ENCODE assay signal across 8 mouse cellular contexts in genomic region chr9:50698418-50699409, GRCm38 (mm10). TPM values are rescaled to one million over a fixed set of nuclear protein-coding genes. Genes with fewer than 3 reads are reported as not detected.
DNase-seq lines count a peak whose midpoint lies in the region; ATAC-seq and TF ChIP-seq lines count a peak whose summit lies in the region.

No protein-coding gene starts in this region.

- peak overlapping the region; percentile 40 for H3K4me3 ChIP-seq in kidney, adult 2 months (ENCODE audit: insufficient read depth, low read depth, low read length)
- peak overlapping the region; percentile 58 for H3K4me3 ChIP-seq in limb, embryonic 14.5 days (replicated peaks; ENCODE audit: low read length)
- peak overlapping the region; percentile 47 for H3K4me3 ChIP-seq in midbrain, embryonic 13.5 days (replicated peaks)
- H3K4me3 ChIP-seq in stomach, embryonic 15.5 days (replicated peaks): peak overlapping the region; percentile 58

- peak overlapping the region; percentile 58 for H3K9ac ChIP-seq in limb, embryonic 14.5 days (ENCODE audit: low read depth, low read length, severe bottlenecking)
- H3K9ac ChIP-seq in midbrain, embryonic 13.5 days (replicated peaks): peak overlapping the region; percentile 66
- peak overlapping the region; percentile 29 for H3K9ac ChIP-seq in stomach, embryonic 15.5 days

- no peak; the same call in 1 of the 2 replicates for ATAC-seq in limb, embryonic 14.5 days (ENCODE audit: low FRiP score, low read depth)
- ATAC-seq in midbrain, embryonic 13.5 days: peak; percentile 78
- ATAC-seq in stomach, embryonic 15.5 days (ENCODE audit: insufficient read depth, low FRiP score, low read depth): peak; percentile 37; the same call in 1 of the 2 replicates

- no peak overlapping the region for H3K27ac ChIP-seq in kidney, adult 2 months (ENCODE audit: insufficient read depth, low read depth, low read length)
- H3K27ac ChIP-seq in limb, embryonic 14.5 days (replicated peaks; ENCODE audit: low read depth, low read length): no peak overlapping the region
- H3K27ac ChIP-seq in midbrain, embryonic 13.5 days: peak overlapping the region; percentile 61
- H3K27ac ChIP-seq in stomach, embryonic 15.5 days: no peak overlapping the region

- no peak for TF ChIP-seq CTCF in kidney, adult 2 months (conservative IDR thresholded peaks at IDR 0.05; ENCODE audit: insufficient read depth, insufficient read length, low read depth, low read length)

- peak overlapping the region; percentile 98 for H3K4me2 ChIP-seq in limb, embryonic 14.5 days (replicated peaks; ENCODE audit: low read depth, low read length, severe bottlenecking)
- H3K4me2 ChIP-seq in midbrain, embryonic 13.5 days (replicated peaks): peak overlapping the region; percentile 93
- peak overlapping the region; percentile 99 for H3K4me2 ChIP-seq in stomach, embryonic 15.5 days

- DNase-seq in heart, adult 11 months: peak; percentile 94
- no peak for DNase-seq in heart, adult 8-10 months (ENCODE audit: low spot score)
- peak; percentile 65 to 68 for DNase-seq in cerebellum, postnatal 36 days
- DNase-seq in gastrocnemius, postnatal 36 days: peak; percentile 31 to 53
- peak; percentile 36 for DNase-seq in kidney, adult 2 months
- no peak for DNase-seq in limb, embryonic 14.5 days (ENCODE audit: low spot score)

- H3K27me3 ChIP-seq in kidney, adult 2 months (replicated peaks; ENCODE audit: control insufficient read depth, insufficient read depth, low read length): no peaks in the 10 kb centered on the region
- no peaks in the 10 kb centered on the region for H3K27me3 ChIP-seq in limb, embryonic 14.5 days (ENCODE audit: control insufficient read depth, insufficient read depth, low read length)
- H3K27me3 ChIP-seq in midbrain, embryonic 13.5 days: peaks cover 23% of the 10 kb centered on the region
- H3K27me3 ChIP-seq in stomach, embryonic 15.5 days (replicated peaks): peaks cover 9% of the 10 kb centered on the region; the same call in 1 of the 2 replicates

- no peaks in the 10 kb centered on the region for H3K9me3 ChIP-seq in limb, embryonic 14.5 days (ENCODE audit: control insufficient read depth, low read length)
- no peaks in the 10 kb centered on the region for H3K9me3 ChIP-seq in midbrain, embryonic 13.5 days
- H3K9me3 ChIP-seq in stomach, embryonic 15.5 days: no peaks in the 10 kb centered on the region

- intact Hi-C loops in gastrocnemius, postnatal 36 days (cut with DNase I): no loop called here

- no peaks in the 10 kb centered on the region for H3K36me3 ChIP-seq in kidney, adult 2 months (ENCODE audit: control insufficient read depth, insufficient read depth, low read length)
- H3K36me3 ChIP-seq in limb, embryonic 14.5 days (ENCODE audit: control insufficient read depth, insufficient read depth, low read length): peaks cover 15% of the 10 kb centered on the region
- peaks cover 32% of the 10 kb centered on the region for H3K36me3 ChIP-seq in midbrain, embryonic 13.5 days
- no peaks in the 10 kb centered on the region for H3K36me3 ChIP-seq in stomach, embryonic 15.5 days

- H3K4me1 ChIP-seq in kidney, adult 2 months (ENCODE audit: control insufficient read depth, insufficient read depth, low read length): 0 out of 2 replicates have a peak, but pooled peaks cover 3% of the 10 kb centered on the region
- H3K4me1 ChIP-seq in limb, embryonic 14.5 days (ENCODE audit: control insufficient read depth, insufficient read depth, low read length): peaks cover 8% of the 10 kb centered on the region
- peaks cover 34% of the 10 kb centered on the region for H3K4me1 ChIP-seq in midbrain, embryonic 13.5 days (replicated peaks)
- H3K4me1 ChIP-seq in stomach, embryonic 15.5 days: peaks cover 16% of the 10 kb centered on the region

- 2% methylated on average over 69 of the region's 70 CpGs for WGBS in kidney, adult 2 months
- 1% methylated on average over 56 of the region's 70 CpGs for WGBS in limb, embryonic 14.5 days
- under 1% methylated on average over 68 of the region's 70 CpGs for WGBS in midbrain, embryonic 13.5 days
- WGBS in stomach, embryonic 15.5 days: under 1% methylated on average over 68 of the region's 70 CpGs

- no peak for TF ChIP-seq POLR2A in kidney, adult 2 months (IDR thresholded peaks at IDR 0.05; ENCODE audit: low read depth, low read length)
- no peak for TF ChIP-seq POLR2A in limb, embryonic 14.5 days (IDR thresholded peaks at IDR 0.05; ENCODE audit: borderline replicate concordance, extremely low read depth, insufficient read depth, insufficient read length)

RNA-seq across cellular contexts. Expression of gene Dlat, which starts 39.1 kb away (rescaled TPM):
- 100 to 1,000 TPM; 333 to 412 (median 402) TPM for total RNA-seq in heart, adult 8-10 months (2022)
- 100 to 1,000 TPM; 207 to 232 TPM for total RNA-seq in gastrocnemius, postnatal 36 days (2021)
- 60.8 and 70.8 TPM in 2 replicates for polyA plus RNA-seq in kidney, adult 2 months (2012; rRNA removed)
- 24.3 and 30.4 TPM in 2 replicates for polyA plus RNA-seq in limb, embryonic 14.5 days (2012; rRNA removed)
- polyA plus RNA-seq in limb, embryonic 14.5 days (2014; fragmentation: Nextera tagmentation; extraction: Ambion mirVana): 49.5 and 57.3 TPM in 2 replicates
- polyA plus RNA-seq in midbrain, embryonic 13.5 days (2015; fragmentation: Nextera tagmentation; extraction: Ambion mirVana): 40.9 and 42.1 TPM in 2 replicates
- polyA plus RNA-seq in stomach, embryonic 15.5 days (2015; fragmentation: Nextera tagmentation; extraction: Ambion mirVana): 42.9 and 49.3 TPM in 2 replicates

RNA-seq across cellular contexts. Expression of gene Dixdc1, which starts 40.6 kb away (rescaled TPM):
- total RNA-seq in heart, adult 8-10 months (2022): 10 to 100 TPM in 1 of 4 experiments, 1 to 10 TPM in 3; 5.3 to 12.8 (median 6.1) TPM
- total RNA-seq in gastrocnemius, postnatal 36 days (2021): 1 to 10 TPM; 1.4 to 3.5 TPM
- polyA plus RNA-seq in kidney, adult 2 months (2012; rRNA removed): 4.6 and 5.3 TPM in 2 replicates
- polyA plus RNA-seq in limb, embryonic 14.5 days (2012; rRNA removed): 16.4 and 17.5 TPM in 2 replicates
- 16.1 and 18.9 TPM in 2 replicates for polyA plus RNA-seq in limb, embryonic 14.5 days (2014; fragmentation: Nextera tagmentation; extraction: Ambion mirVana)
- 33.4 and 36.6 TPM in 2 replicates for polyA plus RNA-seq in midbrain, embryonic 13.5 days (2015; fragmentation: Nextera tagmentation; extraction: Ambion mirVana)
- polyA plus RNA-seq in stomach, embryonic 15.5 days (2015; fragmentation: Nextera tagmentation; extraction: Ambion mirVana): 8.0 and 10.9 TPM in 2 replicates

RNA-seq across cellular contexts. Expression of gene 2310030G06Rik, which starts 47.6 kb away (rescaled TPM):
- total RNA-seq in heart, adult 8-10 months (2022): 1 to 10 TPM; 2.8 to 6.4 (median 4.9) TPM
- 1 to 10 TPM; 1.8 to 4.2 TPM for total RNA-seq in gastrocnemius, postnatal 36 days (2021)
- polyA plus RNA-seq in kidney, adult 2 months (2012; rRNA removed): 39.0 and 41.1 TPM in 2 replicates
- 3.8 and 4.9 TPM in 2 replicates for polyA plus RNA-seq in limb, embryonic 14.5 days (2012; rRNA removed)
- 5.2 and 5.4 TPM in 2 replicates for polyA plus RNA-seq in limb, embryonic 14.5 days (2014; fragmentation: Nextera tagmentation; extraction: Ambion mirVana)
- polyA plus RNA-seq in midbrain, embryonic 13.5 days (2015; fragmentation: Nextera tagmentation; extraction: Ambion mirVana): 0.50 and 1.1 TPM in 2 replicates
- 16.0 and 17.5 TPM in 2 replicates for polyA plus RNA-seq in stomach, embryonic 15.5 days (2015; fragmentation: Nextera tagmentation; extraction: Ambion mirVana)

RNA-seq across cellular contexts. Expression of gene Cryab, which starts 52.4 kb away (rescaled TPM):
- 1,000 to 10,000 TPM; 3,411 to 4,078 (median 3,658) TPM for total RNA-seq in heart, adult 8-10 months (2022)
- total RNA-seq in gastrocnemius, postnatal 36 days (2021): 1,000 to 10,000 TPM; 1,018 to 1,083 TPM
- 548 and 676 TPM in 2 replicates for polyA plus RNA-seq in kidney, adult 2 months (2012; rRNA removed)
- polyA plus RNA-seq in limb, embryonic 14.5 days (2012; rRNA removed): 78.2 and 80.7 TPM in 2 replicates
- 87.2 and 117 TPM in 2 replicates for polyA plus RNA-seq in limb, embryonic 14.5 days (2014; fragmentation: Nextera tagmentation; extraction: Ambion mirVana)
- polyA plus RNA-seq in midbrain, embryonic 13.5 days (2015; fragmentation: Nextera tagmentation; extraction: Ambion mirVana): 3.5 and 4.0 TPM in 2 replicates
- 64.1 and 74.6 TPM in 2 replicates for polyA plus RNA-seq in stomach, embryonic 15.5 days (2015; fragmentation: Nextera tagmentation; extraction: Ambion mirVana)

RNA-seq across cellular contexts. Expression of gene Hspb2, which starts 53.4 kb away (rescaled TPM):
- 100 to 1,000 TPM; 150 to 156 (median 152) TPM for total RNA-seq in heart, adult 8-10 months (2022)
- total RNA-seq in gastrocnemius, postnatal 36 days (2021): 100 to 1,000 TPM; 118 to 134 TPM
- polyA plus RNA-seq in kidney, adult 2 months (2012; rRNA removed): 20.0 and 21.1 TPM in 2 replicates
- 53.0 and 61.6 TPM in 2 replicates for polyA plus RNA-seq in limb, embryonic 14.5 days (2012; rRNA removed)
- 47.8 and 78.7 TPM in 2 replicates for polyA plus RNA-seq in limb, embryonic 14.5 days (2014; fragmentation: Nextera tagmentation; extraction: Ambion mirVana)
- 0.42 and 0.54 TPM in 2 replicates for polyA plus RNA-seq in midbrain, embryonic 13.5 days (2015; fragmentation: Nextera tagmentation; extraction: Ambion mirVana)
- 5.4 and 6.9 TPM in 2 replicates for polyA plus RNA-seq in stomach, embryonic 15.5 days (2015; fragmentation: Nextera tagmentation; extraction: Ambion mirVana)

Comparison
In these comparisons a context has a peak if more than half of its experiments do, and no peak if none do; other contexts are left out.
1. DNase-seq: peak in heart, adult 11 months (single experiment), cerebellum, postnatal 36 days (2 of 2), gastrocnemius, postnatal 36 days (2 of 2) and kidney, adult 2 months (single experiment); none in heart, adult 8-10 months (single experiment) and limb, embryonic 14.5 days (single experiment).
2. Peak in every context shown above with its lines, with median percentiles within 50 percentile points of each other: H3K4me3 ChIP-seq, H3K4me2 ChIP-seq and H3K9ac ChIP-seq.